Mouse (Mus musculus): ENCODE data around the gene Zbtb20. TPM values are rescaled to one million over a fixed set of nuclear protein-coding genes. Genes with fewer than 3 reads are reported as not detected.

Gene Zbtb20
- polyA plus RNA-seq, 1 experiment from 2014 or later: 21.8 TPM

GRCm38 (mm10) chr16:43360112-43360511 is 484.4 kb downstream of the Zbtb20 start:
- peaks cover 12% of the 10 kb centered on the region for H3K4me1 ChIP-seq (replicated peaks; ENCODE audit: control insufficient read depth, insufficient read depth, low read length)
- ATAC-seq (ENCODE audit: low read depth): no peak
- no peak overlapping the region for H3K27ac ChIP-seq (ENCODE audit: low read length)
- H3K27me3 ChIP-seq (ENCODE audit: control insufficient read depth, insufficient read depth, low read depth, low read length): no peaks in the 10 kb centered on the region
- no peak overlapping the region for H3K4me2 ChIP-seq (ENCODE audit: low read depth, low read length)
- no peaks in the 10 kb centered on the region for H3K9me3 ChIP-seq (ENCODE audit: control insufficient read depth, low read length)
- H3K36me3 ChIP-seq (ENCODE audit: control insufficient read depth, insufficient read depth, low read length): no peaks in the 10 kb centered on the region
- no peak overlapping the region for H3K9ac ChIP-seq (ENCODE audit: low read length)
- H3K4me3 ChIP-seq (ENCODE audit: low read length): no peak overlapping the region
- 78% methylated on average over 2 of the region's 2 CpGs for WGBS

- WGBS: 81% methylated on average over 7 of the region's 7 CpGs
- no peak overlapping the region for H3K27ac ChIP-seq (ENCODE audit: low read length)
- H3K9ac ChIP-seq (ENCODE audit: low read length): no peak overlapping the region
- H3K36me3 ChIP-seq (ENCODE audit: control insufficient read depth, insufficient read depth, low read length): no peaks in the 10 kb centered on the region
- H3K9me3 ChIP-seq (ENCODE audit: control insufficient read depth, low read length): no peaks in the 10 kb centered on the region
- H3K4me3 ChIP-seq (ENCODE audit: low read length): no peak overlapping the region
- no peaks in the 10 kb centered on the region for H3K27me3 ChIP-seq (ENCODE audit: control insufficient read depth, insufficient read depth, low read depth, low read length)
- peaks cover 12% of the 10 kb centered on the region for H3K4me1 ChIP-seq (replicated peaks; ENCODE audit: control insufficient read depth, insufficient read depth, low read length)
- no peak overlapping the region for H3K4me2 ChIP-seq (ENCODE audit: low read depth, low read length)
- ATAC-seq (ENCODE audit: low read depth): no peak
Observed at GRCm38 (mm10) chr16:43360838-43361480, 485.3 kb downstream of the Zbtb20 start.

- peak overlapping the region; percentile 32; the same call in 1 of the 2 replicates for H3K4me2 ChIP-seq (ENCODE audit: low read depth, low read length)
- no peaks in the 10 kb centered on the region for H3K27me3 ChIP-seq (ENCODE audit: control insufficient read depth, insufficient read depth, low read depth, low read length)
- H3K9ac ChIP-seq (ENCODE audit: low read length): no peak overlapping the region; the same call in 1 of the 2 replicates
- no peaks in the 10 kb centered on the region for H3K9me3 ChIP-seq (ENCODE audit: control insufficient read depth, low read length)
- peak; percentile 74 for ATAC-seq (ENCODE audit: low read depth)
- H3K27ac ChIP-seq (ENCODE audit: low read length): peak overlapping the region; percentile 63; the same call in 1 of the 2 replicates
- no peak overlapping the region for H3K4me3 ChIP-seq (ENCODE audit: low read length)
- no peaks in the 10 kb centered on the region for H3K36me3 ChIP-seq (ENCODE audit: control insufficient read depth, insufficient read depth, low read length)
- peaks cover 12% of the 10 kb centered on the region for H3K4me1 ChIP-seq (replicated peaks; ENCODE audit: control insufficient read depth, insufficient read depth, low read length)
- WGBS: 70% methylated on average over 9 of the region's 9 CpGs
Observed at GRCm38 (mm10) chr16:43362651-43363300, 487.1 kb downstream of the Zbtb20 start.

- Histone ChIP-seq H3K27me3 (ENCODE audit: control insufficient read depth, insufficient read depth, low read depth, low read length) (no peaks in the 10 kb centered on the region), H3K4me1 (replicated peaks; ENCODE audit: control insufficient read depth, insufficient read depth, low read length) (peaks cover 12% of the 10 kb centered on the region), H3K36me3 (ENCODE audit: control insufficient read depth, insufficient read depth, low read length) (no peaks in the 10 kb centered on the region), H3K27ac (ENCODE audit: low read length) (peak overlapping the region; percentile 63), H3K9me3 (ENCODE audit: control insufficient read depth, low read length) (no peaks in the 10 kb centered on the region), H3K9ac (ENCODE audit: low read length) (peak overlapping the region; percentile 26; the same call in 1 of the 2 replicates), H3K4me2 (ENCODE audit: low read depth, low read length) (peak overlapping the region; percentile 32; the same call in 1 of the 2 replicates), H3K4me3 (ENCODE audit: low read length) (0 out of 2 replicates have a peak overlapping the region, but pooled peaks have one; percentile 14)
- WGBS: 35% methylated on average over 6 of the region's 6 CpGs
- ATAC-seq (ENCODE audit: low read depth): peak; percentile 32; the same call in 1 of the 2 replicates
Observed at GRCm38 (mm10) chr16:43363316-43363715, 487.6 kb downstream of the Zbtb20 start.

GRCm38 (mm10) chr16:43363751-43364515 is 488.3 kb downstream of the Zbtb20 start:
- H3K27me3 ChIP-seq (ENCODE audit: control insufficient read depth, insufficient read depth, low read depth, low read length): no peaks in the 10 kb centered on the region
- no peak overlapping the region for H3K4me3 ChIP-seq (ENCODE audit: low read length)
- WGBS: 17% methylated on average over 7 of the region's 7 CpGs
- peak overlapping the region; percentile 77 for H3K27ac ChIP-seq (ENCODE audit: low read length)
- H3K9ac ChIP-seq (ENCODE audit: low read length): no peak overlapping the region
- peak overlapping the region; percentile 32 for H3K4me2 ChIP-seq (ENCODE audit: low read depth, low read length)
- peaks cover 12% of the 10 kb centered on the region for H3K4me1 ChIP-seq (replicated peaks; ENCODE audit: control insufficient read depth, insufficient read depth, low read length)
- no peaks in the 10 kb centered on the region for H3K36me3 ChIP-seq (ENCODE audit: control insufficient read depth, insufficient read depth, low read length)
- H3K9me3 ChIP-seq (ENCODE audit: control insufficient read depth, low read length): no peaks in the 10 kb centered on the region
- ATAC-seq (ENCODE audit: low read depth): peak; percentile 81

- H3K4me2 ChIP-seq (ENCODE audit: low read depth, low read length): 0 out of 2 replicates have a peak overlapping the region, but pooled peaks have one; percentile 2
- no peaks in the 10 kb centered on the region for H3K36me3 ChIP-seq (ENCODE audit: control insufficient read depth, insufficient read depth, low read length)
- H3K4me1 ChIP-seq (replicated peaks; ENCODE audit: control insufficient read depth, insufficient read depth, low read length): peaks cover 12% of the 10 kb centered on the region
- 64% methylated on average over 6 of the region's 6 CpGs for WGBS
- H3K4me3 ChIP-seq (ENCODE audit: low read length): no peak overlapping the region
- 0 out of 2 replicates have a peak, but pooled peaks have one; percentile 15 for ATAC-seq (ENCODE audit: low read depth)
- peak overlapping the region; percentile 77; the same call in 1 of the 2 replicates for H3K27ac ChIP-seq (ENCODE audit: low read length)
- H3K9me3 ChIP-seq (ENCODE audit: control insufficient read depth, low read length): no peaks in the 10 kb centered on the region
- H3K27me3 ChIP-seq (ENCODE audit: control insufficient read depth, insufficient read depth, low read depth, low read length): no peaks in the 10 kb centered on the region
- H3K9ac ChIP-seq (ENCODE audit: low read length): no peak overlapping the region
Observed at GRCm38 (mm10) chr16:43364516-43364910, 488.8 kb downstream of the Zbtb20 start.

- no peak overlapping the region for H3K27ac ChIP-seq (ENCODE audit: low read length)
- no peak for ATAC-seq (ENCODE audit: low read depth)
- no peaks in the 10 kb centered on the region for H3K9me3 ChIP-seq (ENCODE audit: control insufficient read depth, low read length)
- 86% methylated on average over 3 of the region's 3 CpGs for WGBS
- H3K4me1 ChIP-seq (replicated peaks; ENCODE audit: control insufficient read depth, insufficient read depth, low read length): peaks cover 12% of the 10 kb centered on the region
- H3K4me3 ChIP-seq (ENCODE audit: low read length): no peak overlapping the region
- H3K4me2 ChIP-seq (ENCODE audit: low read depth, low read length): no peak overlapping the region
- no peaks in the 10 kb centered on the region for H3K27me3 ChIP-seq (ENCODE audit: control insufficient read depth, insufficient read depth, low read depth, low read length)
- H3K9ac ChIP-seq (ENCODE audit: low read length): no peak overlapping the region
- H3K36me3 ChIP-seq (ENCODE audit: control insufficient read depth, insufficient read depth, low read length): no peaks in the 10 kb centered on the region
Observed at GRCm38 (mm10) chr16:43365277-43365676, 489.6 kb downstream of the Zbtb20 start.

GRCm38 (mm10) chr16:43370496-43371020 is 494.9 kb downstream of the Zbtb20 start:
- Histone ChIP-seq H3K36me3 (ENCODE audit: control insufficient read depth, insufficient read depth, low read length) (no peaks in the 10 kb centered on the region), H3K27ac (ENCODE audit: low read length) (no peak overlapping the region), H3K4me1 (replicated peaks; ENCODE audit: control insufficient read depth, insufficient read depth, low read length) (no peaks in the 10 kb centered on the region), H3K4me3 (ENCODE audit: low read length) (no peak overlapping the region), H3K9ac (ENCODE audit: low read length) (no peak overlapping the region), H3K9me3 (ENCODE audit: control insufficient read depth, low read length) (no peaks in the 10 kb centered on the region), H3K27me3 (ENCODE audit: control insufficient read depth, insufficient read depth, low read depth, low read length) (no peaks in the 10 kb centered on the region), H3K4me2 (ENCODE audit: low read depth, low read length) (no peak overlapping the region)
- 56% methylated on average over 3 of the region's 3 CpGs for WGBS
- ATAC-seq (ENCODE audit: low read depth): no peak

- Histone ChIP-seq H3K4me3 (ENCODE audit: low read length) (no peak overlapping the region), H3K4me2 (ENCODE audit: low read depth, low read length) (no peak overlapping the region), H3K4me1 (replicated peaks; ENCODE audit: control insufficient read depth, insufficient read depth, low read length) (no peaks in the 10 kb centered on the region), H3K27ac (ENCODE audit: low read length) (no peak overlapping the region), H3K9ac (ENCODE audit: low read length) (no peak overlapping the region), H3K9me3 (ENCODE audit: control insufficient read depth, low read length) (no peaks in the 10 kb centered on the region), H3K27me3 (ENCODE audit: control insufficient read depth, insufficient read depth, low read depth, low read length) (no peaks in the 10 kb centered on the region), H3K36me3 (ENCODE audit: control insufficient read depth, insufficient read depth, low read length) (no peaks in the 10 kb centered on the region)
- 44% methylated on average over 6 of the region's 6 CpGs for WGBS
- no peak for ATAC-seq (ENCODE audit: low read depth)
Observed at GRCm38 (mm10) chr16:43376782-43377181, 501.1 kb downstream of the Zbtb20 start.

All from lung, embryonic 16.5 days (tissue).